Mouse (Mus musculus): ENCODE measurements around the gene Otogl.

The Otogl gene

DNA sequence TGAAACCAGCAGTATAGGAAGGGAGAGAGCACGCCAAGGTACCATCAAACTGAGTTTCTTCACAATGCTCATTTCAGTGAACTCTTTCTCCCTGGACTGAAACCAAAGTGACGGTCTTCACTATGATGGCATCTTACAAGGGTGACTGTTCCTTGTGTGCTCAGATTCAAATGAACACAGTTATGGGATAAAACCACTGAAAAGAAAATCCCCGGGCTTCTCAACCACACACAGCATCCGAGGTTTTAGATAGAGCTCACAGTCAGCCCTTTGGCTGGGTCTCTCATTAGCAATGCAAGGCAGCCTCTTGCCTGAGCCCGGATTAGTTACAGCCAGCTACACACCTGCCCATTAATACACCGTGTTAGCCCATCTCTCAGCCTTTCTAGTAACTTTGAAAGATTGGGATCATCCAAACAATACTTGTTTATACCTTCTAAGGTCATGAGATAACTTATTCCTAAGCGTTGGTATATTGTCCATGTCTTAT, at the start of gene Otogl:
TSS of gene Otogl (minus strand) at position 51 of the 490 bp plus-strand sequence.
- DNase-seq, result no peak

DNA sequence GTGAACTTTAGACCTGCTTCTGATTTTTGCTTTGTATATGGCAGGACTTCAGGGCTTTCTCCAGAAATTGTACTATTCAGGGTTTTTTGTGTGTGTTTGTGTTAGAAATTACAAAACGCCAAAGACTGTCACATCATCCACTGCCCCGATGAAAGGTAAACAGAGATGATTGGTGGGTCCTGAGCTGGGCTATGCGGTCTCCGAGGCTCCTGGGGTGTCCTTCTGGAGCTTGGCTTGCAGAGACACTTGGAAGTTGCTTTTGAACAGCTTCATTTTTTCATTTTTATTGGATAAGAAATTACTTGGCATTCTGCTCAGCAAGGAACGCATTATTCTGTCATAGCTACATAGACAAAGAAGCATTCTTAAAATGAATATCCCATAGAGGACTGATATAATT, 44.7 kb upstream of the Otogl start:
- DNase-seq, result no peak

DNA sequence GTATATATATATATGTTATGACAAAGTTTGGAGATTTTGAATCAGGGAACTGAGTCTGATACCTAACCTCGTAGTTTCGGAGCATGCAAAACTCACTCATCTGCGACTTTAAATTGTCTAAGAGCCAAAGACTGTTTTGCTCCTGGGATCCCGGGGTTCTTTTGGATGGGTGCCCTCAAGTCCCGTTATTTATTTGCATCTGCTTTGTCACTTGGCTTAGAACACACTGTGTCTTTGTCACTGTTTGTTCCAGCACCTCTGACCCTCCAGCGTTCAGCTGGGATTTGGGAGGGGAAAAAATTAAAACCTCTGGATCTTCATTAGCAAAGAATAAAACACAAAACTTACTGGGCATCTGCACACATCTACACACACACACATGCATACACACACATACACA, 42.5 kb upstream of the Otogl start:
- peak in 1 of 2 experiments; percentile 4 for DNase-seq

DNA sequence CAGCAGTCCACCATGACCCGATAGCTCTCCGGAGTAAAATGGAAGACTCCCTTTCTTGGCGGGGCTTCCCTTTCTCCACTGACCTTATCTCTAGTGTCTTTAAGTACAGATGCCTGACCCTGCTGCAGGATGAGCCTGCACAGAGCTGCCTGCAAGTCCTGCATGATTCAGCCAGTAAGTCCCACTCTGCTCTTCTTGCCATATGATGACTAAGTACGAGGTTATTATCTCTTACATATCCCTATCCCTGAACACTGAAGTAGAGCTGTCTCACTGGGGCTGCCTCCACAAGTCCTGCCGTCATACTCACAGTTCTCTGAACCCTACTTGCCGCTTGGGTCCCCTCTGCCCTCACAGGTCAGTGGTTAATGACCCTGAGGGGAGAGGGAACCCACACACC, 39.7 kb upstream of the Otogl start:
- no peak for DNase-seq

- no peak for DNase-seq
Observed at GRCm38 (mm10) chr10:107949945-107950344, 38.0 kb upstream of the Otogl start.

DNA sequence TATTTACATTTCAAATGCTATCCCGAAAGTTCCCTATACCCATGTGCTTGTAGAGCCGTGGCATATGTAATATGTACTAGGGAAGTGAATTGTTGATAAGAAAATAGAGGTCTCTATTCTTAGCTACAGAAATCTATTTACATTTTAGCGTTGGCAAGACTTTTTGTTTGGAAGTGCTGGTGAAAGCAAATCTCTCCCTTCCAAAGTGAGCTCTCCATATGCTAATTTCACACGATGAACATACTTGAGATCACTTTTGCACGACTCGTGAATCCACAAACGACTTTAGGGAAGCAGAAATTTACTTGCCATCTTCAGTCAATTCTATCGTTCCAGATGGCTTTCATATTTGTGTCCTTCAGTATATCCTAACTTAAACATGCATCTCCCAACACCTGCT, 36.7 kb upstream of the Otogl start:
- no peak for DNase-seq

DNA sequence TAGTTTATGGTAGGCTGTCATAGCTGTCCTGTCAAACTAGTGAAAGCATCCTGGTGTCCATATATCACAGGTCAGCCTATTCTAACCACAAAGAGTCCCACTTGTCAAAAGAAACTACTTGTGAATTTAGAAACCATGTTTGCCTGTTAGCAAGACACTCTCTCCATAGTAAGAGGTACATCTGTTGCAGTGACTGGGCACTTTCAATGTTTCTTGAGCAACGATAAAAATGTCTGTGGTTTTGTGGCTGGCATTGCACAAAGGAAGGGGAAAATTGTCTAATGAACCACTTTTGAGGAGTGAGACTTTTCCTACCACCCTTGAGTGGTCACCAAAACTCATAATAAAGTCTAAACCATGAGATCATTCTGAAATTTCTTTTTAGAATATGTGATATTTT, 36.1 kb upstream of the Otogl start:
- no peak for DNase-seq

DNA sequence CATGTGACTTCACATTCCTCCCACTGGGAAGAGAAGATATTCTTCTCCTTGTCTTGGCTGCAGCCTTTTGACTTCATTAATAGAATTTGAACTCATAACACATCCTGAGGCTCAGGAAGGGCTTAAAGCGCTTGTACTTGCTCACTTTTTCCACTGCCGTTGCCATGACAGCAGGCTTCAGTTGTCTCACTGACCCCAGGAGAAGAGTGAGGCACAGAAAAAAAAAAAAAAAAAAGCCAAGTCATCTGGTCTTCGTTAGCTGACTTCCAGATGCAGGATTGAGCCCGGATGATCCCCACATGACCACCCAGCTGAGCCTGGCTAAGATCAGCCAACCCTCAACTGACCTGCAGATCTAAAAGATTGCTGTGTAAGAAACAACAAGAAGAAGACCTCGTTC, 34.4 kb upstream of the Otogl start:
- DNase-seq, result no peak

- DNase-seq, result no peak
Observed at GRCm38 (mm10) chr10:107943859-107944258, 31.9 kb upstream of the Otogl start.

DNA sequence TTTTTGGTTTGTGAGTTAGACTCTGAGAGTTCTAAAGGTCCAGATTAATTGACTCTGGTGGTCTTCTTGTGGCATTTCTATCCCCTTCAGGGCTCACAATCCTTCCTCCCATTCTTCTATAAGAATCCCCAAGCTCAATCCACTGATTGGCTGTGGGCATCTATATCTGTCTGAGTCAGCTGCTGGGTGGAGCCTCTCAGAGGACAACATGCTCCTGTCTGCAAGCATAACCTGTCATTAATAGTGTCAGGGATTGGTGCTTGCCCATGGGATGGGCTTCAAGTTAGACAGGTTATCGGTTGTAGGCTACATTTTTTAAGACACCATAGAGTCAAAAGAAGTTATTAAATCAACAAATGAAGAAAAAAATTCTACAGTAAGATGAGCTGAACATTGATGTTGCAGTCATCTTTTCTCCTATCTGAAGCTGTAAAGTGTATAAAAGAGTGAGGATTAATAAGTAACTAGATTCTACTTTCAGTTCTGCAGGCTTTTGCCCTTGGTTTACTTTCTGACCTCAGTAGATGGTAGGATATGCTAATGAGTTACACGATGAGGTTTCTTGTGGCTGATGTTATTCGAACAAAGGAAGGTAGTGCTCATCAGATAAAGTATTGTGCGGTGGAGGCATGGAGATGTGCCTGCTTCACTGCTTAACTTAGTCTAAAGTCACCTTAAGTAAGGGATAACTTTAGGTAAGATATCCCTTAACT, 29.4 kb upstream of the Otogl start:
- DNase-seq, result no peak

- DNase-seq, result no peak
Observed at GRCm38 (mm10) chr10:107940302-107940701, 28.4 kb upstream of the Otogl start.

GRCm38 (mm10) chr10:107939821-107940220, 27.9 kb upstream of the Otogl start:
- DNase-seq, result no peak

GRCm38 (mm10) chr10:107934055-107934454, 22.1 kb upstream of the Otogl start:
- no peak for DNase-seq

- no peak for DNase-seq
Observed at GRCm38 (mm10) chr10:107933527-107933926, 21.6 kb upstream of the Otogl start.

DNA sequence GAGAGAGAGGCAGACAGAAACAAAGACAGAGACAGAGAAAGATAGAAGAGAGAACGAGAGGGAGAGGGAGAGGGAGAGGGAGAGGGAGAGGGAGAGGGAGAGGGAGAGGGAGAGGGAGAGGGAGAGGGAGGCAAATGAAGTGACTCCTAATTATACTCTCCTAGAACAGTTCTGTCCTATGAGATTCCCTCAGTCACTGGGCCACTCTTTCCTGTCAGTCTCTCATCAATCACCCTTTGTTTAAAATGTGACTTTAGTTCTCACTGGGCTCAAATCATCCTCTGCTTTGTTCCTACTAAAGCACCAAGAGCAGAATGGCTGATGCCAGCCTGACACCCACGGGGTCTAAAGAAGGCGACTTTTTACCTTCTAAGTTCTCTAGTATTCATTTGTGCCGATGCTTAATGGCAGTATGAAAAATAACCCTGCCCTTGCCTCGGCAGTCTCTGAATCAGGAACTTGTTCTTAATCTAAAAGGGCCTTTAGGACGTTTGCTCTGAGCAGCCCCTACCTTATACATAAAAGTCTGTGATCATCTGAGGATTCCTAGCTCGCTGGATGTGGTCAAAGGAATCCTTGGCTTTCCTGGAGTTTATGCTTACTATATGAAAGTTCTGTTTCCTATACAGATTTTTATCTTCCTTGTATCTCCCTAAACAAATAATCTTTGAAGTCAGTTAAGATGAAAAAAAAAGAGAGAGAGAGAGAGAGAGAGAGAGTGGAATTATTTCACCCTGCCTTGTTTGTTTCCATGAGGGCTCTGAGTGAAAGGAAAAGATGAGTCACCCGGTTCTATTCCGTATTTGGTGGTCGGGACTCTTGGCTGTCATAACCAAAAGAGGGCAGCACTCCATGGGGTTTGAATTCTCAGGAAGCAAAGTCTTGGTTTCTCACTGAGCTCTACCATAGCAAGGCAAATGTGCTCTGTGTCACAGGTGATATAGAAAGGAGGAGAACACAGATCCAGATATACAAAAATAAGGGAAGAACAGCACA, 20.2 kb upstream of the Otogl start:
- peak; percentile 40 to 46 for DNase-seq

DNA sequence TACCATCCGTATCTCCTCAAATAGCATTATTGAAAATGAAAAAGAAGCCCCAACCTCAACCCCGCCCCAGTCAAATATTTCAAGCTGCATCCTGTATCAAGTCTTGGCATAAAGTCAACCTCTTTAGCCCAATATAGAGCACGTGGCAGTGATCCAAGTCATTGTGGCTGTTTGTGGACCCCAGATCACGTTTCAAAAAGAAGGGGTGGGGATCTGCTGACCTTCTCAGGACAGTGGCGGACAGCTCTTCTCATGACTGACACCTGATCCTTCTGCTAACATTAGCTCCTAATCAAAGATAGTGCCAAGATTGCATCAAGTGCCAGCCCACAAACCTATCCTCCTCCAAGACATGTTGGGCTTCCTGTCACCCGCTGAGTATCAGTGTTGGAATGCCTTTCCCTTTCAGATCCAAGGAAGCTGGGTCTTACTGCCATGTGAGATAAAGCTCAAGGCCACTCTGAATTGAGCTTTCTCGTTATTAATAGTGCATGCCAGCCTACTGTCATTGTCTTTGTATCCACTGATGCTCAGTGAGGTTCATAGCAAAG, 18.6 kb upstream of the Otogl start:
- DNase-seq, result peak; percentile 4 to 13

- no peak for DNase-seq
Observed at GRCm38 (mm10) chr10:107925306-107925705, 13.4 kb upstream of the Otogl start.

- no peak for DNase-seq
Observed at GRCm38 (mm10) chr10:107923860-107924259, 11.9 kb upstream of the Otogl start.

DNA sequence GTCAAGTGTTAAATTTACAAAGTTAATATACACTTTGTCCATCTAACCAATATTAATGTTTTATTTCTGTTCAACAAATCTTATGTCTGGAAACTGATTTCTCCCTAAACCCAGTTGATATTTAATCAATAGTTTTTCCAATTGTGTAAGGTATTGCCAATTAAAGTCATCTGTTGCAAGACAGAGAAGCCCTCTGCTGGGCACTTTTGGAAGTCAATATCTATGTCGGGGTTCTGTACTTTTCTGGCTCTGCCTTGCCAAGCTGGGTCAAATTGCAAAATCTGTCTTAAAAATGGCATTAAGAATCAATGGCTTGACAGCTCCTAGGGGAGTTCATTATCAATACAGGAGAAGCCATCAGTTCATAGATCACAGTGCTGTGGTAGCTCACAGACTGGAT, 10.8 kb upstream of the Otogl start:
- peak; percentile 17 for DNase-seq

DNA sequence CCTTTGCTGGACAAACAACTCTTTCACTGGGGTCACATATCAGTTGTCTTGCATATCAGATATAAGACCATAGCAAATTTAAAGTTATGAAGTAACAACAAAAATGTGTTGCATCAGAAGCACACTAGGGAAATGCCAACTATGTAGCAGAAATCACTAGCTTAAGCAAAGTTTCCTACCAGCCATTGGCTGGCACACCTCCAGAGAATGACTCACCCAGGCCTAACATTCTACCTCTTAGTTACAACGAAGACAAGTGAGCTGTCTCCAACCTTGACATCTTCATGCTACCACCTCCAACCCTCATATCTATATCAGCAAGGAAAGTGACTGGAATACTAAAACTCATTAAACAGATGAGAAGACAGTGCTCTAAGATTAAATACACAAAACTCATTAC, 9.6 kb upstream of the Otogl start:
- no peak for DNase-seq

DNA sequence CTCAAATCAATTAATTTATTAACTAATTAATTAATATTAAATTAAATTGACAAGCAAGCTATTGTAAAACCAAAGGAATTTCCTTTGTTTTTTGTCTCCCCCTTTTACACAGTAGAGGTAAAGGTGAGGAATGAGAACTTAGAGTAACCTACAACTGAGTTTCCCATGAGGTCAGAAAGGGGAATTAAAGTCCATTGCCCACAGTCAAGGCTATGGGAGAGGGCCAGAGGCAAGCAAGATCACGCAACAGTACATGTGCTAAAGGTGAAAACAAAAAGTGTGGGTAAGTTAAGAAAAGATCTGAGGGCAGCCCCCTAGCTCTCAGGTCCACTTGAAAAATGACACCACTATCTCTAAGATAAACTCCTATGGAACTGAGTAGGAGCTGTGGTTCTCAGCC, 9.2 kb upstream of the Otogl start:
- no peak for DNase-seq

GRCm38 (mm10) chr10:107913013-107913412, 1.1 kb upstream of the Otogl start:
- no peak for DNase-seq

GRCm38 (mm10) chr10:107906453-107906852, 5.5 kb downstream of the Otogl start:
- DNase-seq, result no peak

Data from cerebellum, postnatal 14 days (tissue).